Mouse (Mus musculus) adrenal gland (tissue): ENCODE measurements around the gene Itga11.

Source experiments
- intact Hi-C: fragments of 180-260 bp; cut with DNase I; formaldehyde crosslinking; loops from one replicate; pipeline ENCODE4 v1.15.1; 2025

Itga11 gene

DNA sequence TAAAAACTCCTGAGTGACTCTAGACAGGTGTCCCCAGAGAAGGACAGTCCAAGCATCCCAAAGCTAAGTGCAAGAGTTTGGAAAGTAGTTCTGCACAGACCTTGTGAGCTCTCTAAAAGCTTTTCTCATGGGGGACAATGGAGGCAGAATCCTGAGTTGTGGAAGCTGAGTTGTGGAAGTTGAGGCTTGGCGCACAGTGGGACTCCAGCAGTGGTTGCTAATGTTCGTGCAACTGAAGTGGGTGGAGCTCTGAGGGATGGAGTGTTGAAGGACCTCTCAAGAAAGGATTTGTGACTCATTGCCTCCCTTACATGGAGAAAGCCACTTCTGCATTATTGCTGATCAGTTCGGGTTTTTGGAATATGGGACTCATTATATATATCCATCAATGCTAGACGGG, 1.8 kb downstream of the Itga11 start:
- intact Hi-C loops = no loop called here

DNA sequence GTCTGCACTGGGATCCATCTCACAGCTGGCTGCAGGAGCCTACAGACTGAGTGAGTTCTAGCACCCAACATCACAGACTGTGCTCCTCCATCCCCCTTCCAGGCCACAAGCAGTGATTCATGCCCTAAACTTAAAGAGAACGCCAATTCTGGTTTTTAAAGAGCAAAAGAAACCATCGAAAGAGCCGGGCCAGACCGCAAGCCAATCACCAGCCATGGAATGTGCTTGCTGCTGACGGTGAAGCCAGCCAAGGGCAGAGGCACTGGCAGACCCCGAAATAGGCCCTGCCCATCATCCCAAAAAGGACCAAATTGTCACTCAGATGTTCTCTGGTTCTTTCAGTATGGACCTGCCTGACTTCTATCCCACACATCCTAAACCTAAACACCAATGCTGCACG, 6.7 kb downstream of the Itga11 start:
- intact Hi-C loops = no loop called here

DNA sequence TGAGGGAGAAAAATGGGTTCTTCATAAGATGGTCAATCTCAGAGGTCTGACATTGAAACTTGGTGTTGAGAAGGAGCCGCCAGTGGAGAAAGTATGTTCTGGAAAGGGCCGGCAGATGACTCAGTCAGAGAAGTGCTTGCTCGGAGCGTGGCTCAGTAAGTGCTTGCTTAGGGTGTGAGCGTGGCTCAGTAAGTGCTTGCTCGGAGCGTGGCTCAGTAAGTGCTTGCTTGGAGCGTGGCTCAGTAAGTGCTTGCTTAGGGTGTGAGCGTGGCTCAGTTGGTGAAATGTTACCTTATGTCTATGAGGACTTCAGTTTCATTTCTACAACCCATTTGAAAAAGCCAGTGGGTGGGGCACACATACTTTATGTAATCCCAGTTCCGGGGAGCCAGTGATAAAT, 12.1 kb downstream of the Itga11 start:
- intact Hi-C loops = no loop called here

DNA sequence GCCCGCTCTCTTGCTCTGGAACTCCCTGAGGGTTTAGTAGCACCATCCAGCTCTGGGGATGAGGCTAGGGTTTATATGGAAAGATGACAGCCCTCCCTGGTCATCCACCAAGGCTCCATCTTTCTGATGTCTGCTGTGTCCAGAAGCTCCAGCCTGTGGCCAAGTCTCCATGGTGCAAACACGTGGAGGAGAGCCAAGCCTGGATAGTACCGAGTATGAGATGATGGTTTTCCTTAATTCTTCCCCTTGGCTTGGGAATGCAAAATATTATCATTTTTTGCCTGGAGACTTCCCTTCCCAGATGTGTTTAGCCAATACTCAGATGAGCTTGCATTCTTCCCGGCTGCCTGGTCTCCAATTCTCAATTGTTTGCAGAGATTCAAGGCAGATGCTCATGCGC, 16.4 kb downstream of the Itga11 start:
- intact Hi-C loops = no loop called here

DNA sequence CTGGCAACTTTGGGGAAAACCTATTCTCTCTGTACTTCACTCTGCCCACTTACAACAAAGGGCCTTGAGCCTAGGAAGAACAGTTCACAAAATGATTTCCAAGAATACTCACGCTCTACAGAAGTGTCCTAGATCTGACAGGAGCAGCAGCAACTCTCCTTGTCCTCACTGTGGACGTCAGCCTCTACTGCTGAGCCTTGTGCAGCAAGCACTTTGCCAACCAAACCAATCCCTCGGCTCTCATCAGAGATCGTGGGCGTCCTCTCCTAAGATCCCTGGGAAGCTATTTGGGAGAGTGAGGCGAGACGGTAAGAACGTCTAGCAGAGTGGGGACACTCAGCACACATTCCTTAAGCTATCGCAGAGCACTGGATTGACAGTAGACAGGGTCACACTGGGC, 17.6 kb downstream of the Itga11 start:
- intact Hi-C loops = no loop called here

DNA sequence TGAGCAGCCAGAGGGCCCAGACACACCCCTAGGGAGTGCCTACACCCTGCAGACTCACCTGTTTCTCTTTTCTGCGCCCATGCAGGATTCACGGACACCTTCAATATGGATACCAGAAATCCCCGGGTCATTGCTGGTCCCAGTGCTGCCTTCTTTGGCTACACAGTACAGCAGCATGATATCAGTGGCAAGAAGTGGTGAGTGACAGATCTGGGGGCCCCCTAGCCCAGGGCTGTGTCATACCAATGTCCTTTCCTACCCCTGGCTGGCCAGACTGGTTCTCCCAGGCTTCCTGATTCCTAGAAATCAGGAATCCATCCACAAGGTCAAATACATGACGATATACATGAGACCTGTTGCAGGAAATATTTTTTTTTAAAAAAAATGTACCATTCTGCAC, 19.2 kb downstream of the Itga11 start:
- intact Hi-C loops = no loop called here

DNA sequence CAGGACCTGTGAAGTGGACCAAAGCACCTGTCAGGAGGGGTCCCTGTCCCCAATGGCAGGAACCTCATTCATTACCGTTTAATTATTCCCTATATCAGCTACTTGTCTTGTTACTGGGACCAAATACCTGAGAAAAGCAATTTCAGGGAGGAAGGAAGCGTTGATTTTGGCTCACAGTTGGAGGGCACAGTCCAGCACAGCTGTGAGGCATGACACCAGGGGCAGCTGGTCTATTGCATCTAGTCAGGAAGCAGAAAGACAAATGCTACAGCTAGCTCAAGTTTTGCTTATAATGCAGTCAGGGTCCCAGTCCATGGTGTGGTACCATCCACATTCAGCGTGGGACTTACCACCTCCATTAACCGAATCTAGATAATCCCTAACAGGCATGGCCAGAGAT, 29.6 kb downstream of the Itga11 start:
- intact Hi-C loops = no loop called here

DNA sequence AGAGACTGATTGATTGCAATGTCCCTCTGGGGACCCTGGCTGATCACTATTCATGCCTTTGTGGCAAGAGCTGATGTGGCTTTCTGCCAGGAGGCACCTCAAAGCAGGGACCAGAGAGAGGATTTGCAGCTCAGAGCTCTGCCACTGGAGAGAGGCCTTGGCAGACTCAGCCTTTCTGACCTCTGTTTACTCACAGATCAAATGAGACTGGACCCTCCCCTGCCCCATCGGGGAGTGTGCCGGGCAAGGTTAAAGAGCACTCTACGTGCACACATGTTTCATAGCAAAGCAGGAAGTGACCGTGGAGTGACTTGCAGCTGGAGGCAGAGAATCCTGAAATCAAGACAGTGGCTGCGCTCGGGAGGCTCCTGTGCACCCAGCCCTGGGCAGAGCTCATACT, 30.2 kb downstream of the Itga11 start:
- intact Hi-C loops = no loop called here

DNA sequence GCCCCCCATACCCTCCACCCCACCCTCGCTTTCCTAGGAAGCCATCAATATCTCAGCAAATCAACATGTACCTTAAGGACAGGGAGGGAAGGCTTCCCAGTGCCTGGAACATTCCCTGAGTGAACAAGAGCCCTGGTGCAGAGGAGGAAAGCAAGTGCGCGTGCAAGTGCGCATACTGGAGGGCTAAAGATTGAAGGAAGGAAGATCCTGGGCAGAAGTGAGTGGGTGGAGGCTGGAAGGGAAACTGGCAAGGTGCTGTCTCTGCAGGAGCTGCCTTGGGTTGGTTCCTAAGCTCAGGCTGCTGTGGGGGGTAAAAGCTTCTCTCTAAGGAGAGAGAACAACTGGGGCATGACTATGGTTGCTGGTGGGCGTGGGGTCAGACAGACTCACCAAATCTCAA, 32.4 kb downstream of the Itga11 start:
- intact Hi-C loops = no loop called here

DNA sequence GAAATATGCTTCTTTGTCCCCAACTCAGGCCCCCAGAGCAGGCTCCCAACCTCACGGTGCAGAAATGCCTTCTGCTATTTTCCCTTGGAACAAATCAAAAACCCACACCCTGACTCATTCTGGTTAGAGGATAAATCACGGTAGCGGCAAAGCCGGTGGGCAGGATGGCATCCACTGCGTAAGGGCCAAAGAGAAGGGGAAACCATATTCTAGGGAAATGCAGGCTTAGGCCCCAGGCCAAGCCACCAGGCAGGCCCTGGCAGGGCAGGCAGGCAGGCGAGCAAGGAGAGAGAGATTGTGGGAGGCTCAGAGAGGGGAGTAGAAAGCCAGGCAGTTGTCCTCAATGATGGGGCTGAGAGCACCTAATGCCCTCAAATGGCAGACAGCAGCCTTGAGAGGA, 34.7 kb downstream of the Itga11 start:
- intact Hi-C loops = no loop called here

DNA sequence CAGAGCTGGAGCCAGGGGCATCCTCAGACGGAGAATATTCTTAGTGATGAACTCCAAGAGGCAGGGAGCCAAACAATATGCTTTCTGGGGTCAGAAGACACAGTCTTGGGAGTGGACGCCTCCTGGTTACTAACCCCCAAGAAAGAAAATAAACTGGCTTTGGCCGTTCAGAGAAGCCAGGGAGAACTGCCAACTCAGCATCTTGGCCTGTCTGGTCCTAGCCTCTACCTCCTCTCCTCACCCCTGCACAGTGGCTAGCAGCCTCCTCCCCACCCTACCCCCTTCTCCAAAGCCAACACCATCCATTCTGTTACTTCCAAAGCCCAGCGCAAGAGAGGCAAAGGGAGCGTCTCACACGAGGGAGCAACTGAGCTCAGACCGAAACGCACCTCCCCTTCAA, 35.4 kb downstream of the Itga11 start:
- intact Hi-C loops = no loop called here

DNA sequence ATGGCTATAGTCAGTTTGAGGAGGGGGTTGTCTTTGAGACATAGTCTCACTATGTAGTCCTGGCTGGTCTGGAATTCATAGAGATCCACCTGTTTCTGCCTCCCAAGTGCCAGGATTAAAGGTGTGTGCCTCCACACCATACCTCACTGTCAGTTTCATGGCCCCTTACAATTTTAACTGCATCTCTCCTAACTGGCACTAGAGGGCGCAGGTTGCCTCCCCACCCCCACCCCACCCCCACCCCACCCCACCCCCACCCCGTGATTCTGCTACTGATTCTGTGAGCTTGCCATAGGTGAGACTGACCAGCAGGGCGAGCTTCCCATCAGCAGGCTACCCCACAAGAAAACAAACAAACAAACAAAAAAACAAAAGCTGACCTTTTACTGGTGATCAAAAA, 36.7 kb downstream of the Itga11 start:
- intact Hi-C loops = no loop called here

DNA sequence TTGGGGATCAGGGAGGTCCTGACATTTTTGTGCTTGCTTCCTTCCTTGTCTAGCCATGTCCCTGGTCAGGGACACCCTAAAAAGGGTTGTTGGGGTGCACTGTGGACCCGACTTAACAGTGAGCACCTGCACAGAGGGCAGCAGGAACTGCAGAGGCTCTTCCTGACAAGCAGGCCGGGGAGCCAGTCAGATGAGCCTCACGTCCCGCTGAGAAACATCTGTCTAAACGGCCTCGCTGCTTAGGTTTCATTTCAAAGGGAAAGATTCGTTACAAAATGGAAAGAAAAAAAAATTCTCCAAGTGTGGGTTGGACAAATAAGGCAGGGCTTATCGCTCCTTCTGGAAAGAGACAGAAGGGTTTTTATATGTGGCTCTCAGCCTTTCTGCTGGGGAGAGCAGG, 40.4 kb downstream of the Itga11 start:
- intact Hi-C loops = no loop called here

DNA sequence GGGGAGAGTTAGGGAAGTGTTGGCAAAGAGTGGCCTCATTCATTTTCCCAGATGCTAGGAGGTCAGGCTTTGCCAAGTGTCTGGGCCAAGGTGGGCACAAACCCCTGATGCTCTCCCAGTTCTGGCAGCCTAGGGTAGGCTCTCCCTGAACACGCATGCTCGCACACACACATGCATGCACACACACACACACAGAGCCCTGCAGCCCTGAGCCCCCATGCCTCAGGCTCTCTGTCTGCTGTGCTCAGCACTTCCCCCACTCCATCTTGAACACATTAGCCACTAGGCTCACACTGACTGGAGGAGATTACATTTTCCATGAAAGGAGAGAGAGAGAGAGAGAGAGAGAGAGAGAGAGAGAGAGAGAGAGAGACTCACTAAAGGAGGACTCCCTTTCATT, 44.2 kb downstream of the Itga11 start:
- intact Hi-C loops = no loop called here

DNA sequence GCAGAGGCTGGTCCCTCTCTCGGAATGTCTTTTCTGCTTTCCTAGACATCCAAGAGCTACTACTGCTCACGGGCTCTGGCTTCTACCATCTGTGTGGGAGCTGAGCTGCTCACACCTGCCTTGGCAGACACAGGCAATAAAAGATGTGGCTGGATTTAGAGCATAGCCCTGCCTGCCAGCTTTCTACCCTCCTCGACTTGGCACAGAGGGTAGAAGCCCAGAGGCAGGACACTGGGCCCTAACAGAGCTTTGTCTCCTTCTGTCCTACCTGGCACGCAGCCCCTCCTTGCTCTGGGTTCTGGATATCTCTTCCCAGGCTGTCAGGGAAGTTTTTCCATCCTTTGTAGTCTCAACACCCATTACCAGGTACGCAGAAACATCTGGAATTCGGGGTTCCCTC, 45.1 kb downstream of the Itga11 start:
- intact Hi-C loops = no loop called here

DNA sequence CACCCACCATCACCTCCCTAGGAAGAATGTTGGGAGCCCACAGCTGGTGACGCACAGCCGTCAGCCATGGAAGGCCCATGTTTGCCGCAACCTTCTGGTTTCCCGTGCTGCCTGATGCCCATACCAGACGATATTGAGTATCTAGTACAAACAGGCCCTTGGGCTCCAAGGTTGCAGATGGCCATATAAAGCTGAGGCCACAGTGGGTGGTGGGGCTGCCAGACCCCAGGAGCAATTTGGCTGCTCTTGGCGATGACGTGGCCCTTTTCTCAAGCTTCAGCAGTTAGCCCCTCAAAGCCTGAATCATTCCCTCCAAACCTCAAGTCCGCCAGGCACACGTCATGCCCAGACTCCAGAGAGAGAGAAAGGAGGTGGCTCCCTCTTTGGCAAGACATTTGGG, 46.5 kb downstream of the Itga11 start:
- intact Hi-C loops = no loop called here

DNA sequence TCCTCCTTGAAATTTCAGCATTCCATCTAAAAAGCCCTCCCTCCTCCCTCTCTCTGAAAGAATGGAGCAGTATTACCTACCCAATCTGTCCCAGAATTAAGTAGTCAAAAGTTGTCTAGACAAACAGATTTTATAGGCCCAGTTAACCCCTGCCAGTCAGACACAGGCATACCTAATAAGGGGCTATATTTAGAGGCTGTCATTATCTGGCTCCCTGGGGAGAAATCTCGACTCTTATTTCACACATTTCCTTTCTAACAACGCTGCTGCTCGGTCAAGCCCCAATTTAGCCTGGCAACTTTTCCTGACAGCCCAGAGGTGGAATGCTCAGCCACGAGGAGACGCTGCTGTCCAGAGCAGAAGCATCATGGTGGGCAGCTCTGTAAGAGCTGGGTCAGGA, 47.6 kb downstream of the Itga11 start:
- intact Hi-C loops = no loop called here

DNA sequence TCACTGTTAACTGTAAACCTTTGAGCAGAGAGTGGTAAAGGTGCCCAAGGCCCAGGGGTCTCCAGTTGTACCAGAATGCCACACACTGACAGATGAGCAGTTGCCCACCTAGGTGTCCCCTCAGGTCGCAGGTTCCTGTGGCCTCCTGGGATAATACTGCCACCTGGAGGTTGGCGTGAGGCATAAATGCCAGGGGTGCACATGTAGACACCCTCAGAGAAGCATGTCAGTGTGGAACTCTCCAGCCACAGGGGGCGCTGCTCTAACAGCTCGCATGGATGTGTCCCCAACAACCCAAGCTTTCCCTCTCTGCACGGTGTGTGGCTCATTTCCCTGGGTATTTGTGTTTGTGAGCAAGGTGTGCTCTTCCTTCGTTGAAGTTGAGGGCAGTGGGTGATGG, 48.8 kb downstream of the Itga11 start:
- intact Hi-C loops = no loop called here

DNA sequence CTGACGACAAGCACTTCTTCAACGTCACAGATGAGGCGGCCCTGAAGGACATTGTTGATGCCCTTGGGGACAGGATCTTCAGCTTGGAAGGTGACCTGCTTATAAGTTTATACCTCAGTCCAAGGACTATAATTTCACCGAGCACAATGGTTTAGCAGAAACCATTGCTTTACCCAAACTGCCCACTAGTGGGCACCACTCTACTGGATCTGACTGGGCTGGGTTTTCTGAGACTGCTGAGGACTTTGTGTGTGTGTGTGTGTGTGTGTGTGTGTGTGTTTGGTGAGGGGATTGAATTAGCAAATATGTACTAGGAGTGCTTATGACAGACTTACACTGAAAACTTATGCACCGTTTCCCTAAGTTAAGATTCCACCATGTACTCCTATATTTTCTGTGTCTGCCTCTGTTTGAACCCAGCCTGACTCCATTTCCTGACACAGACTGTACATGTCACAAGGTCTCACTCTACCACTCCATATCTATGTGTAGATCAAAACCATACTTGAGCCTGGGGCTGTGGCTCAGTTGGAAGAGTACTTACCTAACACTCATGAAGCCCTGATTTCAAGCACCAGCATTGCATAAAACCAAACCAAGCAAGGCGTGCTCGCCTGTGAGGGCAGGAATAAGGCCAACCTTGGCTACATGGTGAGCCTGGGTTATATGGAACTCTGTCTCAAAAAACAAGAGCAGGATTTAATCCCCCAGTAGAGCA, 67.1 kb downstream of the Itga11 start:
- intact Hi-C loops = loop anchor here (5.0 kb wide), 1 partner anchor 33 kb away; no protein-coding TSS in a partner anchor

DNA sequence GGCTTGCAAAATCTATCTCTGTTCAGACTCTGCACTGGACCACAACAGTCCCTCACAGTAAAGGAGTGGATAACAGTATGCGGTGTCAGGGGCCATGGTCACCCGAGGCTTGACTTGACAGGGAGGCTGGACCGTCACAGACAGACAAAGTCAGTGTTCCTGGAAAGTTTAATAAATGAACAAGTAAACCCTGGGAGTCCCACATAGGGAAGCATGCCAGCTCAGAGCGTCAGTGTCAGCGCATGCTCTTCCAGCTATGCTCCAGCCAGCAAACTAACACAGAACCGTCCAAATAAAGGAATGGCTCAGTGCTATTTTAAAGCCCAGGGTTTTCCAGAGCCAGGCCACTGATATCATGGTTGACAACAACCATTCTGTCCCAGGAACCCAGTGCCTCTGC, 69.0 kb downstream of the Itga11 start:
- intact Hi-C loops = no loop called here

DNA sequence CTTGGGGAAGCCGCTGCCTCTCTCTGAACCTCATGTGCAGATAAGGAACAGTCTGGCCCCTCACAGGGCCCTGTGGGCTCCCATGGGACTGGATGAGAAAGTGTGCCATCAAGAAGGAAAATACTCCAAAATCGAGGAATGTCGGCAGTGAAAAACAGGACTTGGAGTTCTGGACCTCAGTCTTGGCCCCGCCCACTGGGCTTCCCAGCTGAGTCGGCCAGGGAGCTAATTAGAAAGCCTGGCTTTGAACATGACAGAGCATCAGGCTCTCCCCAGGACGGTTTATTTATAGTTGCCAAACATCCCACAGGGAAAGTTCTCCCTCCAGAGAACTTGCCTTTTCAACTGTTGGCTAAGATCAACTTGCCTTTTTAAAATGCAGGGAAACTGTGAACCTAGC, 72.0 kb downstream of the Itga11 start:
- intact Hi-C loops = no loop called here

DNA sequence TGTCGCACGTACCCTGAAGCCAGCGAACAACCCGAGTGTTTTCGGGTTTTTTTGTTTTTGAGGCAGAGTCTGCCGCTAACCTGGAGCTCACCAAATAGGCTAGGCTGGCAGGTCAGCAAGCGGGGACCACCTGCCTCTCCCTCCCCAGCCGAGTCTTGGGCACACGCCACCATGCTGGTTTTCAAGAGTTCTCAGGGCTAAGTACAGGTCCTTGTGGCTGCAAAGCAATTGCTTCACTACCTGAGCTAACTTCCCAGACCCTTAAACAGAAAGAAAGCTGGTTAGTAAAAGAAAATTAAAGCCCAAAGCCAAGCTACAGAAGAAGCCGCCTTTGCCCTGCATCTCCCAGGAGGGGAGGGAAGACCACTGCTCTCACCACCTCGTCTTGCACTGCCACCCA, 72.8 kb downstream of the Itga11 start:
- intact Hi-C loops = no loop called here

DNA sequence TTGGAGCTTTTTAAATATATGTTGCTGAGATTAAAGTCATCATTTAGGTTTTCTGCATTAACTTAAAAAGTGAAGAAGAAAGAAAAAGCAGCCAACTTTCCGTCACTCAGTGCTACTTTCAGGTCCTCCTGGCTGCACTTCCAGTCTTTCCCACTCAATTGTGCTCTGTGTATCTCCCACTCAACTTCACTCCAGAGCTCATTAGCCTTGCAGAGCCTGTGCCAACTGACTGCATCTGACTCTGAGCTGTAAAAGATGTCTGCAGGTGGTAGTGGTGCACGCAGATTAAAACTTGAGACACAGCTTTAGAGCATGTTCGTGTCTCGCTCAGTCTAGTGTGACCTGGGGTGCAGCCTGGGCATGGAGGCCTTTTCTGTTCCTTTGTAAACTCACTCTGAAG, 80.7 kb downstream of the Itga11 start:
- intact Hi-C loops = no loop called here

DNA sequence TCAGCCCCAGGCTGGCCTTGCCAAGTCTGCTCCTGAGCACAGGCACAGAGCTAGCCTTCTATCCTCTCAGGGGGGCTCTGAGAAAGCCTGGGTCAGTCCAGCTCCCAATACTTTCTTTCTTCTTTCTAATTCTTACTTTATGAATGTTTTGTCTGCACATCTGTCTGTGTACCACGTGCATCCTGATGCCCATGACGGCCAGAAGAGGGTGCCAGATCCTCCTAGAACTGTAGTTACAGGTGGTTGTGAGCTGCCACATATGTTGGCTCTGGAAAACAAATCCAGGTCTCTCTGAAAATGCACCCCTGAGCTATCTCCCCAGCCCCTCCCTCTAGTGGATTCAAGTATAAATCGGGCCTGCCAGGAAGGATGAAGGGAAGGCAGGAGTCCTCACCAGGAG, 82.0 kb downstream of the Itga11 start:
- intact Hi-C loops = no loop called here
